Mouse (Mus musculus): ENCODE measurements at regions not wholly inside any gene's neighbourhood (a gene's known extent, or its start where the extent isn't known, plus 50 kb on each side); places are given as distances from the start of the nearest gene placed in this dataset.
A peak's percentile ranks its signal among the peaks of the same experiment; 100 is the strongest.

- peaks cover 11% of the 10 kb centered on the region for H3K4me1 ChIP-seq
- ATAC-seq (ENCODE audit: low FRiP score, low read depth): peak; percentile 10; the same call in 1 of the 2 replicates
- no peak overlapping the region for H3K9ac ChIP-seq (replicated peaks)
- WGBS: 74% methylated on average over 13 of the region's 13 CpGs
- no peak overlapping the region for H3K4me3 ChIP-seq
- no peaks in the 10 kb centered on the region for H3K36me3 ChIP-seq
- no peak overlapping the region for H3K27ac ChIP-seq (replicated peaks)
- H3K27me3 ChIP-seq: no peaks in the 10 kb centered on the region
- H3K9me3 ChIP-seq: no peaks in the 10 kb centered on the region
- no peak overlapping the region for H3K4me2 ChIP-seq (replicated peaks)
Measured at GRCm38 (mm10) chr14:98833230-98833999, 160.7 kb downstream of the Rpl36a-ps1 start.

GRCm38 (mm10) chr14:98832401-98832800, 161.7 kb downstream of the Rpl36a-ps1 start:
- no peak overlapping the region for H3K4me3 ChIP-seq
- no peaks in the 10 kb centered on the region for H3K27me3 ChIP-seq
- no peak overlapping the region for H3K4me2 ChIP-seq (replicated peaks)
- H3K4me1 ChIP-seq: peaks cover 11% of the 10 kb centered on the region
- WGBS: 53% methylated on average over 7 of the region's 7 CpGs
- no peak for ATAC-seq (ENCODE audit: low FRiP score, low read depth)
- H3K27ac ChIP-seq (replicated peaks): no peak overlapping the region
- H3K9ac ChIP-seq (replicated peaks): no peak overlapping the region
- H3K9me3 ChIP-seq: no peaks in the 10 kb centered on the region
- H3K36me3 ChIP-seq: no peaks in the 10 kb centered on the region

- H3K9me3 ChIP-seq: no peaks in the 10 kb centered on the region
- H3K36me3 ChIP-seq: no peaks in the 10 kb centered on the region
- H3K9ac ChIP-seq (replicated peaks): no peak overlapping the region
- H3K4me1 ChIP-seq: peaks cover 11% of the 10 kb centered on the region
- no peaks in the 10 kb centered on the region for H3K27me3 ChIP-seq
- no peak overlapping the region for H3K27ac ChIP-seq (replicated peaks)
- no peak overlapping the region for H3K4me3 ChIP-seq
- ATAC-seq (ENCODE audit: low FRiP score, low read depth): no peak
- WGBS: 54% methylated on average over 5 of the region's 5 CpGs
- H3K4me2 ChIP-seq (replicated peaks): no peak overlapping the region
Measured at GRCm38 (mm10) chr14:98829958-98830633, 164.0 kb downstream of the Rpl36a-ps1 start.

GRCm38 (mm10) chr14:98827490-98827889, 166.6 kb downstream of the Rpl36a-ps1 start:
- WGBS: 97% methylated on average over 2 of the region's 2 CpGs
- no peak for ATAC-seq (ENCODE audit: low FRiP score, low read depth)
- H3K27me3 ChIP-seq: no peaks in the 10 kb centered on the region
- H3K9me3 ChIP-seq: no peaks in the 10 kb centered on the region
- no peaks in the 10 kb centered on the region for H3K36me3 ChIP-seq
- no peak overlapping the region for H3K27ac ChIP-seq (replicated peaks)
- peaks cover 7% of the 10 kb centered on the region for H3K4me1 ChIP-seq
- H3K4me3 ChIP-seq: no peak overlapping the region
- H3K9ac ChIP-seq (replicated peaks): no peak overlapping the region
- H3K4me2 ChIP-seq (replicated peaks): no peak overlapping the region

GRCm38 (mm10) chr14:98813657-98814056, 180.5 kb downstream of the Rpl36a-ps1 start:
- Histone ChIP-seq H3K4me2 (replicated peaks) (no peak overlapping the region), H3K27ac (replicated peaks) (no peak overlapping the region), H3K27me3 (no peaks in the 10 kb centered on the region), H3K36me3 (no peaks in the 10 kb centered on the region), H3K4me3 (no peak overlapping the region), H3K9ac (replicated peaks) (no peak overlapping the region), H3K4me1 (no peaks in the 10 kb centered on the region), H3K9me3 (no peaks in the 10 kb centered on the region)
- 83% methylated on average over 5 of the region's 5 CpGs for WGBS
- ATAC-seq (ENCODE audit: low FRiP score, low read depth): no peak

- H3K27ac ChIP-seq (replicated peaks): no peak overlapping the region
- H3K4me2 ChIP-seq (replicated peaks): no peak overlapping the region
- no peaks in the 10 kb centered on the region for H3K9me3 ChIP-seq
- no peaks in the 10 kb centered on the region for H3K27me3 ChIP-seq
- WGBS: 84% methylated on average over 3 of the region's 3 CpGs
- H3K4me1 ChIP-seq: no peaks in the 10 kb centered on the region
- no peak overlapping the region for H3K9ac ChIP-seq (replicated peaks)
- no peak overlapping the region for H3K4me3 ChIP-seq
- no peaks in the 10 kb centered on the region for H3K36me3 ChIP-seq
- no peak for ATAC-seq (ENCODE audit: low FRiP score, low read depth)
Measured at GRCm38 (mm10) chr14:98810259-98811042, 183.7 kb downstream of the Rpl36a-ps1 start.

- Histone ChIP-seq H3K27me3 (no peaks in the 10 kb centered on the region), H3K4me2 (replicated peaks) (no peak overlapping the region), H3K4me1 (no peaks in the 10 kb centered on the region), H3K36me3 (no peaks in the 10 kb centered on the region), H3K27ac (replicated peaks) (no peak overlapping the region), H3K9me3 (no peaks in the 10 kb centered on the region), H3K9ac (replicated peaks) (no peak overlapping the region), H3K4me3 (no peak overlapping the region)
- ATAC-seq (ENCODE audit: low FRiP score, low read depth): no peak
- 71% methylated on average over 1 of the region's 1 CpGs for WGBS
Measured at GRCm38 (mm10) chr14:98808117-98808516, 186.0 kb downstream of the Rpl36a-ps1 start.

- ATAC-seq (ENCODE audit: low FRiP score, low read depth): no peak
- Histone ChIP-seq H3K27ac (replicated peaks) (no peak overlapping the region), H3K9me3 (no peaks in the 10 kb centered on the region), H3K36me3 (no peaks in the 10 kb centered on the region), H3K4me1 (no peaks in the 10 kb centered on the region), H3K27me3 (no peaks in the 10 kb centered on the region), H3K4me2 (replicated peaks) (no peak overlapping the region), H3K9ac (replicated peaks) (no peak overlapping the region), H3K4me3 (no peak overlapping the region)
- WGBS: 77% methylated on average over 6 of the region's 6 CpGs
Measured at GRCm38 (mm10) chr14:98805066-98805465, 189.1 kb downstream of the Rpl36a-ps1 start.

GRCm38 (mm10) chr14:98801293-98801692, 192.8 kb downstream of the Rpl36a-ps1 start:
- no peaks in the 10 kb centered on the region for H3K27me3 ChIP-seq
- H3K4me3 ChIP-seq: no peak overlapping the region
- H3K9ac ChIP-seq (replicated peaks): no peak overlapping the region
- no peaks in the 10 kb centered on the region for H3K9me3 ChIP-seq
- no peaks in the 10 kb centered on the region for H3K4me1 ChIP-seq
- ATAC-seq (ENCODE audit: low FRiP score, low read depth): no peak
- H3K4me2 ChIP-seq (replicated peaks): no peak overlapping the region
- WGBS: 88% methylated on average over 2 of the region's 2 CpGs
- no peaks in the 10 kb centered on the region for H3K36me3 ChIP-seq
- no peak overlapping the region for H3K27ac ChIP-seq (replicated peaks)

- H3K4me3 ChIP-seq: no peak overlapping the region
- no peak for ATAC-seq (ENCODE audit: low FRiP score, low read depth)
- no peak overlapping the region for H3K4me2 ChIP-seq (replicated peaks)
- 34% methylated on average over 4 of the region's 4 CpGs for WGBS
- H3K4me1 ChIP-seq: peaks cover 10% of the 10 kb centered on the region
- no peak overlapping the region for H3K27ac ChIP-seq (replicated peaks)
- no peaks in the 10 kb centered on the region for H3K9me3 ChIP-seq
- H3K27me3 ChIP-seq: no peaks in the 10 kb centered on the region
- no peak overlapping the region for H3K9ac ChIP-seq (replicated peaks)
- H3K36me3 ChIP-seq: no peaks in the 10 kb centered on the region
Measured at GRCm38 (mm10) chr14:98791970-98792369, 202.1 kb downstream of the Rpl36a-ps1 start.

GRCm38 (mm10) chr14:98791232-98791906, 202.7 kb downstream of the Rpl36a-ps1 start:
- Histone ChIP-seq H3K4me2 (replicated peaks) (no peak overlapping the region), H3K4me1 (peaks cover 10% of the 10 kb centered on the region), H3K9me3 (no peaks in the 10 kb centered on the region), H3K27ac (replicated peaks) (no peak overlapping the region), H3K36me3 (no peaks in the 10 kb centered on the region), H3K27me3 (no peaks in the 10 kb centered on the region), H3K4me3 (no peak overlapping the region), H3K9ac (replicated peaks) (no peak overlapping the region)
- ATAC-seq (ENCODE audit: low FRiP score, low read depth): peak; percentile 64
- WGBS: 66% methylated on average over 6 of the region's 6 CpGs

Measured in midbrain, embryonic 12.5 days (tissue).